Mouse (Mus musculus): ENCODE measurements around the gene Bcl9l. TPM values are rescaled to one million over a fixed set of nuclear protein-coding genes. Genes with fewer than 3 reads are reported as not detected.

Gene Bcl9l
- total and polyA plus RNA-seq, 3 experiments: 0.58 to 5.1 TPM; not detected in 1

DNA sequence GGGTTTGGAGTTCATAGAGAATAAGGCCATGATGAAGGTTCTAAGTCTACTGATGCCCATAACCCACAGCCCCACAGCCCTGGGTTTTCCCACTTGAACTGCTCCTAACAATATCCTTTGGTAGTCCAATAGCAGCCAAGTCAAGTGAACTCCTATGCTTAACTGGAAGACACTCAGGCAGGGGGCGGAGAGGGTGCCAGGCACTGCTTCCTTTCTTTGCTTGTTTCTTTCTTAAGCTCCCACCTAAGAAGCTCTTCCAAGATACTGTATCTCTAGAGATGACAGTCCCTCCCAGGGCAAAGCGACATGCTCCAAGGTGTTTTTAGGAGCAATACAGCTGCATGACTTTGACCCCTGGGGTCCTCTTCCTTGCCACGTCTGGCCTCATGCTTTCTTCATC is 42.4 kb downstream of the Bcl9l start:
- Histone ChIP-seq H3K27me3 (ENCODE audit: control insufficient read depth in 1 of 2, insufficient read depth in 2 of 2, low read length in 2 of 2) (no peaks in the 10 kb centered on the region; a peak in 1 of 4 replicates), H3K79me2 (ENCODE audit: control insufficient read depth, insufficient read depth, low read length, poor library complexity) (no peaks in the 10 kb centered on the region), H3K4me3 (ENCODE audit: control insufficient read depth in 1 of 2, insufficient read depth in 1 of 2, low read depth in 2 of 2, low read length in 2 of 2) (no peak overlapping the region), H3K27ac (ENCODE audit: control insufficient read depth, low read depth, low read length) (no peak overlapping the region), H3K36me3 (ENCODE audit: control insufficient read depth in 1 of 2, insufficient read depth in 2 of 2, low read length in 2 of 2) (peaks cover 0 to 2% of the 10 kb centered on the region in 2 experiments; a peak in 2 of 4 replicates), H3K9me3 (replicated peaks; ENCODE audit: insufficient read depth, low read length) (no peaks in the 10 kb centered on the region), H3K9ac (ENCODE audit: control insufficient read depth, low read depth, low read length, poor library complexity, severe bottlenecking) (no peak overlapping the region), H3K4me1 (ENCODE audit: control insufficient read depth in 1 of 2, insufficient read depth in 2 of 2, low read length in 2 of 2) (peaks cover 0 to 4% of the 10 kb centered on the region in 2 experiments; a peak in 1 of 4 replicates)
- TF ChIP-seq CTCF (IDR thresholded peaks at IDR 0.05 in 2 of 3, conservative IDR thresholded peaks at IDR 0.05 in 1 of 3; ENCODE audit: control insufficient read depth in 1 of 3, insufficient read depth in 1 of 3, low read depth in 2 of 3, low read length in 3 of 3, poor library complexity in 1 of 3, severe bottlenecking in 1 of 3) (no peak), POLR2AphosphoS5 (IDR thresholded peaks at IDR 0.05; ENCODE audit: borderline replicate concordance, low read depth, low read length) (no peak), CHD2 (IDR thresholded peaks at IDR 0.05; ENCODE audit: low read length) (no peak), MAFK (IDR thresholded peaks at IDR 0.05; ENCODE audit: borderline replicate concordance, low read depth, low read length) (no peak), GATA1 (IDR thresholded peaks at IDR 0.05; ENCODE audit: low read depth, low read length) (no peak), ZNF384 (IDR thresholded peaks at IDR 0.05; ENCODE audit: low read depth, low read length) (no peak), NELFE (IDR thresholded peaks at IDR 0.05; ENCODE audit: low read depth, low read length) (no peak), ETS1 (IDR thresholded peaks at IDR 0.05; ENCODE audit: low read depth, low read length) (no peak), TBP (IDR thresholded peaks at IDR 0.05; ENCODE audit: low read depth, low read length) (no peak), USF1 (IDR thresholded peaks at IDR 0.05; ENCODE audit: low read depth, low read length) (no peak), RAD21 (IDR thresholded peaks at IDR 0.05; ENCODE audit: low read depth, low read length) (no peak), USF2 (IDR thresholded peaks at IDR 0.05; ENCODE audit: borderline replicate concordance in 1 of 2, insufficient read depth in 1 of 2, low read depth in 1 of 2, low read length in 2 of 2) (no peak)
- no peak for DNase-seq (ENCODE audit: low read depth, low spot score)

DNA sequence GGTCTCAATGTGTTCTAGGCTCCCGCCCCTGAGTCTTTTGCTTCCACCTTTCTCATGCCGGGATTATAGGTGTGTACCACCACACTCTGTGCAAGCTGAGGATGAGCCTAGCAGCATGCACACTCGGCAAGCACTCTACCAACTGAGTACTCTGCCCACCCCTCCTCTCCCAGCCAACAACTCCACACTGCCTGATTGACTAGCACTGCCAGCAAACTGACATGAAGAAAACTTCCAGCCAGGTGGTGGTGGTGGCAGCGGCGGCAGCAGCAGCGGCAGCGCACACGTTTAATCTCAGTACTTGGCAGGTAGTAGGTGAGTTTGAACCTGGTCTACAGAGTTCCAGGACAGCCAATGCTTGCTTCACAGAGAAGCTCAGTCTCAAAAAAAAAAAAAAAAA is 43.0 kb downstream of the Bcl9l start:
- H3K27ac ChIP-seq (ENCODE audit: control insufficient read depth, low read depth, low read length): no peak overlapping the region

More for the DNA sequence above, 43.0 kb downstream of the Bcl9l start:
- no peak overlapping the region for H3K9ac ChIP-seq (ENCODE audit: control insufficient read depth, low read depth, low read length, poor library complexity, severe bottlenecking)
- TF ChIP-seq NELFE (IDR thresholded peaks at IDR 0.05; ENCODE audit: low read depth, low read length): no peak
- TF ChIP-seq GABPA (IDR thresholded peaks at IDR 0.05; ENCODE audit: low read depth, low read length): no peak
- no peak for TF ChIP-seq MAZ (IDR thresholded peaks at IDR 0.05; ENCODE audit: low read depth, low read length)
- TF ChIP-seq TCF12 (IDR thresholded peaks at IDR 0.05; ENCODE audit: low read depth, low read length): no peak
- TF ChIP-seq POLR2A (IDR thresholded peaks at IDR 0.05; ENCODE audit: control insufficient read depth in 1 of 2, insufficient read depth in 1 of 2, low read depth in 1 of 2, low read length in 2 of 2, poor library complexity in 1 of 2): no peak
- TF ChIP-seq TBP (IDR thresholded peaks at IDR 0.05; ENCODE audit: low read depth, low read length): no peak
- TF ChIP-seq ZC3H11A (IDR thresholded peaks at IDR 0.05; ENCODE audit: low read depth, low read length): no peak
- no peak for TF ChIP-seq NRF1 (IDR thresholded peaks at IDR 0.05; ENCODE audit: insufficient read depth, low read depth, low read length, poor library complexity, severe bottlenecking)
- TF ChIP-seq MYB (IDR thresholded peaks at IDR 0.05; ENCODE audit: low read depth, low read length): no peak
- TF ChIP-seq MAFK (IDR thresholded peaks at IDR 0.05; ENCODE audit: borderline replicate concordance, low read depth, low read length): no peak
- TF ChIP-seq EP300 (IDR thresholded peaks at IDR 0.05; ENCODE audit: low read depth in 1 of 2, low read length in 2 of 2): no peak
- no peak for TF ChIP-seq TAL1 (IDR thresholded peaks at IDR 0.05; ENCODE audit: low read length)
- no peak for TF ChIP-seq GATA1 (IDR thresholded peaks at IDR 0.05; ENCODE audit: low read depth, low read length)
- no peak for TF ChIP-seq POLR2AphosphoS5 (IDR thresholded peaks at IDR 0.05; ENCODE audit: borderline replicate concordance, low read depth, low read length)
- TF ChIP-seq ELF1 (IDR thresholded peaks at IDR 0.05; ENCODE audit: low read depth, low read length): no peak
- TF ChIP-seq USF1 (IDR thresholded peaks at IDR 0.05; ENCODE audit: low read depth, low read length): no peak
- TF ChIP-seq ETS1 (IDR thresholded peaks at IDR 0.05; ENCODE audit: low read depth, low read length): no peak
- TF ChIP-seq MAX (IDR thresholded peaks at IDR 0.05; ENCODE audit: low read length): no peak
- TF ChIP-seq CHD2 (IDR thresholded peaks at IDR 0.05; ENCODE audit: low read length): no peak
- TF ChIP-seq MEF2A (IDR thresholded peaks at IDR 0.05; ENCODE audit: extremely low read depth, insufficient replicate concordance, low read depth, low read length, poor library complexity, severe bottlenecking): no peak
- no peak for DNase-seq (ENCODE audit: low read depth, low spot score)
- H3K36me3 ChIP-seq (ENCODE audit: control insufficient read depth in 1 of 2, insufficient read depth in 2 of 2, low read length in 2 of 2): peaks cover 0 to 2% of the 10 kb centered on the region in 2 experiments; a peak in 2 of 4 replicates
- H3K27me3 ChIP-seq (ENCODE audit: control insufficient read depth in 1 of 2, insufficient read depth in 2 of 2, low read length in 2 of 2): no peaks in the 10 kb centered on the region; a peak in 1 of 4 replicates
- no peaks in the 10 kb centered on the region for H3K79me2 ChIP-seq (ENCODE audit: control insufficient read depth, insufficient read depth, low read length, poor library complexity)
- H3K4me1 ChIP-seq (ENCODE audit: control insufficient read depth in 1 of 2, insufficient read depth in 2 of 2, low read length in 2 of 2): peaks cover 0 to 4% of the 10 kb centered on the region in 2 experiments; a peak in 1 of 4 replicates
- no peak overlapping the region for H3K4me3 ChIP-seq (ENCODE audit: control insufficient read depth in 1 of 2, insufficient read depth in 1 of 2, low read depth in 2 of 2, low read length in 2 of 2)
- no peaks in the 10 kb centered on the region for H3K9me3 ChIP-seq (replicated peaks; ENCODE audit: insufficient read depth, low read length)
